Mouse (Mus musculus) erythroblast, embryonic 14.5 days (primary cell): ENCODE results near the gene Ugt1a7c.

Experiments
- GATA1 ChIP-seq: IDR thresholded peaks from 2 replicates; pipeline ENCODE4 v1.6.1; 2012; ENCODE audit warnings: low read length, inconsistent platforms, mixed read lengths
- TAL1 ChIP-seq: IDR thresholded peaks from 3 replicates; pipeline ENCODE4 v1.6.1; 2012; ENCODE audit warnings: low read length, inconsistent platforms, mixed read lengths

DNA sequence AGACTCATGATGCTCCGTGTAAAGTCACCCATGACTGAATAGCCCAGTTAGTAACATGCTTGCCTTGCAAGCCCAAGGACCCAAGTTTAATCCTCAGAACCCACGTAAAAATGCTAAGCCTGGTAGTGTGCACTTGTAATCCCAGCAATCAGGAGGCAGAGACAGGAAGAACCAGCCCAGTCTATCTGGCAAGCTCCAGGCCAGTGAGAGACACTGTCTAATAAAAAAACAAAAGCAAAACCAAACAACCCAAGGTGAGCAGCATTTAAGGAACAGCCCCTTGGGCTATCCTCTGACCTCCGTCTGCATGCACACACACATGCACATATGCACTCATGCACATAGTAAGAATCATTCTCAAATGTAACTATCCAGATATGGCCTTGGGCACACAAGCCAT is 134.7 kb downstream of the Ugt1a7c start:
- TF ChIP-seq TAL1 = no peak
- TF ChIP-seq GATA1 = no peak
